Mouse (Mus musculus) neutrophil, adult 5-6 weeks (primary cell): ENCODE measurements around the gene 6030452D12Rik. TPM values are rescaled to one million over a fixed set of nuclear protein-coding genes. Genes with fewer than 3 reads are reported as not detected.

Experiments used
- ATAC-seq: fragments of 151-379, 151-347 bp; 2 replicates; pipeline ENCODE4 v1.8.0; 2017; ENCODE audit warnings: mild to moderate bottlenecking, moderate TSS enrichment; ENCODE audit not compliant: insufficient number of reproducible peaks, poor library complexity, low FRiP score, severe bottlenecking; ENCODE audit errors: extremely low read depth
- total RNA-seq: library from RNA; stranded (forward); fragments of 200-1000 nt; gene quantifications from 2 replicates; pipeline ENCODE4 v1.2.3, GENCODE M21; 2017

The 6030452D12Rik gene
- total RNA-seq, result not detected in 2 replicates

- ATAC-seq, result no peak
These were observed at the start of gene 6030452D12Rik for GRCm38 (mm10) chr8:106500018-106500685. 6030452D12Rik (plus strand) TSS chr8:106500522.

- no peak for ATAC-seq
These were observed 48.8 kb upstream of the 6030452D12Rik start for GRCm38 (mm10) chr8:106451301-106452085.

GRCm38 (mm10) chr8:106452701-106453481, 47.4 kb upstream of the 6030452D12Rik start:
- ATAC-seq, result no peak

DNA sequence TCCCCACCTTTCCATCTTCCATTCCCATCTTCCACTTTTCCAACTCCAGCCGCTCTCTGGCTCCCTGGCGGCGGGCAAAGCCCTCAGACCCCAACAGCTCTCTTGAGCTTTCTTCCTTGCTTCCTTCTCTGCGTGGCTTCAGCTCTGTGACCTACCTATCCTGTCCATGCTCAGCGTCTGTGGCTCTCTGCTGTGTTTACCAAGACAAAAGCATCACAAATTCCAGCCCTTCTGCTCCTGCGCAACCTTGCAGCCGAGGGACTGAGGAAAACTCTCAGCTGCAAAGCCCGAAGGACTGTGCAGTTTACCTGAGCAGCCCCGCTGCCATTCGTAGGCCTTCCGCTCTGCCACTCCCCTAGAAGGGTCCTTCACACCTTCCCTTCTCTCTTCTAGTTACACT, 46.3 kb upstream of the 6030452D12Rik start:
- no peak for ATAC-seq

- no peak for ATAC-seq
These were observed 38.2 kb upstream of the 6030452D12Rik start for GRCm38 (mm10) chr8:106462131-106462530.

GRCm38 (mm10) chr8:106463795-106464194, 36.5 kb upstream of the 6030452D12Rik start:
- ATAC-seq, result no peak

- ATAC-seq, result no peak
These were observed 30.8 kb upstream of the 6030452D12Rik start for GRCm38 (mm10) chr8:106469485-106469884.

DNA sequence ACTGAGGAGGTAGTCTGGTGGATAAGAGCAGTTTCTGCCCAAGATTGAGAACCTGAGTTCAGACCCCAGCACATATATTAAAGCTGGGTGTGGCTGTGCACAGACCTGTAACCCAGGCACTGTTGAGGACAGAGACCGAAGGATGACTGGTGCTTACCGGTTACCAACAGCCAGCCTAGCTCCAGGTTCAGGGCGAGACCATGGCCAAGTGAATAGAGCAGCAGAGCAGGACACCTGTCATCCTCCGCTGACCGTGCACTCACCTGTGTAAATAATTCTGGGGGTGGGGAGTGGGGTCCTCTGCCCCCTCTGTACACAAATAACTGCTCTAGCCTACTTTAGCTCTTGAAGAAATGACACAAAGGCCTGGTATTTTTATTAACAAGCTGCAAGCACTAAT, 26.3 kb upstream of the 6030452D12Rik start:
- no peak for ATAC-seq

GRCm38 (mm10) chr8:106504241-106504640, 3.9 kb downstream of the 6030452D12Rik start:
- ATAC-seq, result no peak

DNA sequence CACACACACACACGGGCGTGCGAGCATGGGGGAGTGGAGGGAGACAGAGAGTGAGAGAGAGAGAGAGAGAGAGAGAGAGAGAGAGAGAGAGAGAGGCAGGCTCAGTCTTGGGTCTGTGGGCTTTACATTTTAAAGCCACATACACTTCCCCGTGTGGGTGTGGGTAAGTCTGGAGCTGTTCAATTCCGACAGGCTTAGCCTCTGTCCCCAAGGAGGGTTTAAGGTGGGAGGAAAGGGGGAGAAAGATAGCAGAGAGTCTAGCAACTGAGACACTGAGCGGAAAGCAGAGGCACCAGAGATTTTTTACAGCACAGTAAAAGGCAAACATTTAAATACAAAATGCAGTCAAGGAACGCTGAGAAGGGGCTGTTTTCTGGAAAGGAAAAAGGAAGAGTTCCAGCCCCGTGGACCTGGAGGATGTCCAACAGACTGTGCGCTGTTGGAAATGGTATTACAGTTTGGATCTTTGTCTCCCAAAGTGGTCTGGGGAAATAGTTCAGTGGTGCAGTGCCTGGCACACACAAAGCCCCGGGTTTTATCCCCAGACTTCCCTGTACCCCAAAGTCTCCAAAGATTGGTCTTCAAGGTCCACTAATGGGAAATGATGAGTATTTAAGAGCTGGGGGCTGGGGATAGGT, 5.1 kb downstream of the 6030452D12Rik start:
- ATAC-seq, result no peak

DNA sequence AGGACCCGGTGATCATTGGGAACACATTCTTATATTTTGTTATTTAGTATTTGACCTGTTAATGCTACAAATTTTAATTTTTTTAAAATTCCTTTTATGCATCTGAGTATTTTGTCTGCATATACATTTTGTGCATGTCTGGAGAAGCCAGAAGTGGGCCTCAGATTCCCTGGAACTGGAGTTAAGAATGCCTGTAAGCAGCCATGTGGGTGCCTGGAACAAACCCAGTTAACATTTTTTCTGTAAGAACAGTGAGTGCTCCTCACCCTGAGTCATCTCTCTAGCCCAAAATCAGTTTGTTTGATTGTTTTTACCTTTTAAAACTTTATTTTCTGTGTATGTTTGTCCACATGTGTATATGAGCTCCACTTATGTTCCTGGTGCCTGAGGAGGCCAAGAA, 5.8 kb downstream of the 6030452D12Rik start:
- ATAC-seq, result no peak

- ATAC-seq, result no peak
These were observed 7.5 kb downstream of the 6030452D12Rik start for GRCm38 (mm10) chr8:106507761-106508331.

DNA sequence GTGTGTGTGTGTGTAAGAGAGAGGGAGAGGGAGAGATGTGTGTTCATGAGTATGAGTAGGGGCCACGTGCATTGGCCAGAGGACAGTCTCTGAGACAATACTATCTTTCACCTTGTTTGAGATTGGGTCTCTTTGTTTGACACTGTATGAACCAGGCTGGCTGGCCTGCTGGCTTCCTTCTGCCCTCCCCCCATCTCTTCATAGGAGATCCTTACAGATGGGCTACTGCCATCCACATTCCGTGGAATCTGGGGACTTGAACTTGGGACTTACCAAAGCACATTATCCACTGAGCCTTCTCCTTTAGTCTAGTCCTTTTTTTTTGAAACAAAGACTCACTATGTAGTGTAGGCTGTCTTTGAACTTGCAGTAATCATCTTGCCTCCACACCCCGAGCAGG, 8.1 kb downstream of the 6030452D12Rik start:
- ATAC-seq, result no peak

GRCm38 (mm10) chr8:106509079-106509780, 8.9 kb downstream of the 6030452D12Rik start:
- no peak for ATAC-seq

DNA sequence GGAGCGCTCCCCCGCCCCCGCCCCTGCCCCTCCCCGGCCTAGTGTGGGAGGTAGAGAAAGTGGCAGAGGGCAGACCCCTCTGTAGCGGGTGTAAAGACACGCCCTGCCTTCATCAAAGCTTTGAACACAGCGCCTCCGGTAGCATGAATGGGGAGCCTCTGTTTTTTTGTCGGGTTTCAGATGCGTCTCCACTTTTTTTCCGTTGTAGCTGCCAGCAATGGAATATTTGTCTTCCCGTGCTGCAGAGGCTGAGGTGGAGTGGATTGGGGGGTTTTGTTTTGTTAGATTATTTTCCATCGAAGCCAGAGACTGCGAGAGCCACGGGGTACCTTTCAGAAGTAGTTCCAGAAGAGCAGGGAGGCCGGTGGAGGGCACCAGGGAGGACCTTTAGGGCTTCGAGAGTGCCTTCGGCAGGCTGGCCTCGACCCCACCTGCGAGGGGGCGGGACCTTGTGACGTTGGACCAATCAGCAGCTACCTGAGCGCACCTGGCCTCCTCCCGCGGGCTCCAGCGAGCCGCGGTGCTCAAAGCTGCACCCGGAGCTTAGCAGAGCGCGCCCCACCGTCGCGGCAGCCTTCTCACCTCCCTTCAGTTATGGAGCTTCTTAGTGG, 10.1 kb downstream of the 6030452D12Rik start, which contains the start of gene Cdh3:
Gene Cdh3 (plus strand): TSS at position 527 of the 611 bp plus-strand sequence.
- ATAC-seq, result no peak

DNA sequence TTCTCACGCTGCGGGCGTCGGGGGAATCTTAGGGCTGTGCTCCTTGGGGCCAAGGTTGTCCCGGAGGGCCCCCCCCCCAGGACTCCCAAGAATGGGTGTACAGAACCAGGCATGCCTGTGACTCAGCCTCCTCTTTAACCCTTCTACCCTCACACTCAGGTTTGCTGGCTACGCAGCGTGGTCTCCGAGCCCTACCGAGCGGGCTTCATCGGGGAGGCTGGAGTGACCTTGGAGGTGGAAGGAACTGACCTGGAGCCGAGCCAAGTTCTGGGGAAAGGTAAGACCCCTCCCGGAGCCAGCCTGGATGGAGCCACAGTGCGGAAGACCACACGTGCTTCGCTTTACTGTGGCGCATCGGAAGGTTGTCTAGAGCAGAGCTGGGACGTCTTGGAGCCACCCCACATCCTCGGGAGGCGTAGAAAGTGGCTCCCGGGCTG, 10.8 kb downstream of the 6030452D12Rik start:
- ATAC-seq, result no peak

DNA sequence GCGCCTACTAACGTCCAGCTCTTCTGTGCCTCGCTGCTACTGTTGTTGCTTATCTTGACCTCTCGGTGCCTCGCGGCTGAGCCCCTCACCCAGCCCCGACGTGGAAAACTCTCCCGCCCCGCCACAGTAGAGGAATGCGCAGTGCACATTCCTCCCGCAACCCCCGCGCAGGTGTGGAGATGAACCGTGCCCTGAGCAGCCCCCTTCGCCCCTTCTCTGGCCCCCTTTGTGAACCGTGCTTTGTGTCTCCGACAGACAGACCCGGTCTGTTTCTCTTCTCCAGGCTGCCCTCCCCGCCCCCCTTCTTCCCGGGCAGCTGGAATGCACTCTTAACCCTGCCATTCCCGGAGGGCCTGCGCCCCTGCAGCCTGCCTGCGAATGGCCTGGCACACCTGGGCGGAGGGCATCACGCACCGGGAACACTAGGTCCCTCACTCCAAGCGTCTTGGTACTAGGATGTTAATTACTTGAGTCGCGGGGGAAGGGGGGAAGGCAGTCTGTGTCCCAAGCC, 11.3 kb downstream of the 6030452D12Rik start:
- no peak for ATAC-seq
